Mouse (Mus musculus) E14TG2a.4 (cell line): ENCODE data around the gene Pex5.
A peak's percentile ranks its signal among the peaks of the same experiment; 100 is the strongest.

Experiments
- CTCF ChIP-seq: conservative IDR thresholded peaks from 2 replicates; pipeline ENCODE4 v1.5.1; 2014; ENCODE audit warnings: low read length
- POU5F1 ChIP-seq: IDR thresholded peaks from 2 replicates; pipeline ENCODE4 v1.6.1; 2014; ENCODE audit warnings: low read length, borderline replicate concordance

DNA sequence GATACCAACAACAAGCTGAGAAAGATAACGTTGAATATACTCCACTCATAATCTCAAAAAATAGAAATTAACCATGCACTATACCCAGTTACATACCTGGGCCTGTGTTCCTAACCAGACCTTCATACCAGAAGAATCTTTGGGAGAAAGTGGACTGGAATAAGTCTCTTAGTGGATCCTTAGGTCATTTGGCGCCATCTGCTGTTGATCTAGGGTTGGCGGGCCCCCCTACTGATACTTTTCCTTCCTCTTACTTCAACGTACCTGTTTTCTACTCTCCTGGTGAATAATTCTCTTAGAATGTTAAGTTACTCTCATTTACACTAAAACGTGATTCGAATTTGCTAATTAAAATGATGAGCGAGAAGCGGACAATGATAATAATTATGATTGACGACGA is 35.5 kb downstream of the Pex5 start:
- TF ChIP-seq CTCF (peak; percentile 76), POU5F1 (no peak)
